Mouse (Mus musculus) lung, embryonic 14.5 days (tissue): Measurements from ENCODE around the gene Acat3. TPM values are rescaled to one million over a fixed set of nuclear protein-coding genes. Genes with fewer than 3 reads are reported as not detected.
A peak's percentile ranks its signal among the peaks of the same experiment; 100 is the strongest.
"Not testable (repeated sequence)": the region's sequence is repeated elsewhere in the genome, so short reads cannot be mapped to it uniquely, and the experiment has no call there.

Experiments used
- ATAC-seq: fragments of 200-750 bp; cut with Nextera tagmentation; 2 replicates; pipeline ENCODE4 v1.8.0; 2017; ENCODE audit warnings: mild to moderate bottlenecking, moderate TSS enrichment, moderate library complexity; ENCODE audit not compliant: insufficient read depth
- DNase-seq: peaks from one replicate; pipeline ENCODE4 v3.0.0-alpha.2; 2015
- H3K27ac ChIP-seq: fragments of 300-500 bp; sonication (generic); 2 replicates; pipeline ENCODE4 v1.5.1; 2014; ENCODE audit warnings: low read depth, mild to moderate bottlenecking, moderate library complexity
- H3K27me3 ChIP-seq: fragments of 300-500 bp; sonication (generic); 2 replicates; pipeline ENCODE4 v1.6.1; 2014; ENCODE audit warnings: low read length, control low read depth; ENCODE audit not compliant: insufficient read depth
- H3K36me3 ChIP-seq: fragments of 300-500 bp; sonication (generic); 2 replicates; pipeline ENCODE4 v1.6.1; 2014; ENCODE audit warnings: control low read depth; ENCODE audit not compliant: insufficient read depth
- H3K4me1 ChIP-seq: fragments of 300-500 bp; sonication (generic); 2 replicates; pipeline ENCODE4 v1.6.1; 2014; ENCODE audit warnings: antibody characterized with exemption, control low read depth; ENCODE audit not compliant: insufficient read depth
- H3K4me2 ChIP-seq: fragments of 300-500 bp; sonication (generic); 2 replicates; pipeline ENCODE4 v1.6.1; 2014; ENCODE audit warnings: mild to moderate bottlenecking
- H3K4me3 ChIP-seq: fragments of 300-500 bp; sonication (generic); 2 replicates; pipeline ENCODE4 v1.5.1; 2014; ENCODE audit warnings: low read depth, low read length
- H3K9ac ChIP-seq: fragments of 300-500 bp; sonication (generic); 2 replicates; pipeline ENCODE4 v1.6.1; 2014
- H3K9me3 ChIP-seq: fragments of 300-500 bp; sonication (generic); 2 replicates; pipeline ENCODE4 v1.6.1; 2016; ENCODE audit warnings: low read depth, low read length, control low read depth
- CTCF ChIP-seq: IDR thresholded peaks from 2 replicates; pipeline ENCODE4 v1.5.1; 2016; ENCODE audit warnings: antibody characterized with exemption, low read depth
- whole genome bisulfite sequencing: fragments of 180-500 bp; shearing (Covaris S2); extraction: QIAGEN DNeasy Blood & Tissue Kit; methylation state at CpG from one replicate; pipeline ENCODE4 v1.1.7; 2014; 5-methylcytosine and 5-hydroxymethylcytosine counted together
- polyA plus RNA-seq: library from polyadenylated mRNA; unstranded; fragments of >200 nt; fragmentation: Nextera tagmentation; extraction: Ambion mirVana; gene quantifications from 2 replicates; pipeline ENCODE4 v1.2.1, GENCODE M21; 2014

Acat3 gene
- polyA plus RNA-seq, 1 experiment from 2014 or later, result 0.67 TPM

- ATAC-seq (peak; percentile 99), DNase-seq (peak; percentile 95)
- WGBS, result under 1% methylated on average over 41 of the region's 42 CpGs
- Histone ChIP-seq H3K9ac (peak within 1 kb of the TSS; percentile 46), H3K4me2 (peak within 1 kb of the TSS; percentile 76), H3K27me3 (no peaks in the 10 kb centered on the region), H3K27ac (peak within 1 kb of the TSS; percentile 77), H3K36me3 (peaks cover 17% of the 10 kb centered on the region), H3K4me3 (peak within 1 kb of the TSS; percentile 66), H3K9me3 (no peaks in the 10 kb centered on the region), H3K4me1 (no peaks in the 10 kb centered on the region)
- no peak for TF ChIP-seq CTCF
Observed at GRCm38 (mm10) chr17:12960331-12960873, 20.0 kb upstream of the Acat3 start, which contains the start of gene Acat2. Gene Acat2 (minus strand): TSS chr17:12960747.

DNA sequence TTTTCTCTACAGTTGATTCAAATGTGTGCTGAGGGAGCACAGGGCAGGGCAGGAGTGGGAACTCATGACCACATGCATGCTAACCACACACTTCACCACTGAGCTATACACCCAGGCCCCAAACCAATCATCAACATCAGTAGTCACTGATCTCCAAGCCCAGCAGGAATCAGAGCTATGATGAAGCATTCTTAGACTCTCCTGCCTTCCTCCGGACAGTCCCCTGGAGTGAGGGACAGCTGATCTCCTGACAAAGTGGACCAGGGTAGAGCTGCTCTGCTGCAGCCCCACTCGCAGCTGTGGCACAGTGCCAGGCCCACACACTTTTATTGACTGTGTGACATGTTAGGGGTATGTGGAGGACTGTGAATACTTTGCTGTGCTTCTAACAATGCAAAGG, 19.0 kb upstream of the Acat3 start:
- WGBS, result 0% methylated on average over 1 of the region's 2 CpGs
- not testable (repeated sequence) for H3K27me3 ChIP-seq, H3K4me1 ChIP-seq, DNase-seq, H3K4me3 ChIP-seq, H3K9ac ChIP-seq, H3K9me3 ChIP-seq, ATAC-seq, H3K27ac ChIP-seq
- Histone ChIP-seq H3K36me3 (peaks cover 17% of the 10 kb centered on the region), H3K4me2 (peak overlapping the region; percentile 44; the same call in 1 of the 2 replicates)

DNA sequence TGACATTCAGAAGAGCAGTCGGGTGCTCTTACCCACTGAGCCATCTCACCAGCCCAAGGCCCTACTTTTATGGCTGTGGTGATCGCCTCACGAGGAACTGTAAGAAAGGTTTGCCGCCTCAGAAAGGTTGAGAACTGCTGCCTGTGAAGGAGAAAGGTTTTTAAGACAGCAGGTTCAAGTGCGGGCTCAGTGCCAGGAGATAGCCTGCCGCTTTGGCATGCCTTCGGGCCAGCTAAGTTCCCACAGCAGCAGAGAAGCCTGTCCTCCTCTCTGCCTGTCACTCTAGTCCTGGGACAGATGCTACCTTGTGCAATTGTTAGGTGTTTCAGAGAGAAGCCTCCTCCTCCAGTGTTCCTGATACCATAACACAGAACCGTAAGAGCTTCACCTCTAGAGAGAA, 16.3 kb upstream of the Acat3 start:
- Histone ChIP-seq H3K27me3 (no peaks in the 10 kb centered on the region), H3K4me3 (no peak overlapping the region), H3K9me3 (no peaks in the 10 kb centered on the region), H3K27ac (no peak overlapping the region), H3K36me3 (peaks cover 31% of the 10 kb centered on the region), H3K4me2 (no peak overlapping the region), H3K9ac (no peak overlapping the region), H3K4me1 (no peaks in the 10 kb centered on the region)
- ATAC-seq, result no peak
- no peak for TF ChIP-seq CTCF
- 92% methylated on average over 8 of the region's 8 CpGs for WGBS
- DNase-seq, result no peak

DNA sequence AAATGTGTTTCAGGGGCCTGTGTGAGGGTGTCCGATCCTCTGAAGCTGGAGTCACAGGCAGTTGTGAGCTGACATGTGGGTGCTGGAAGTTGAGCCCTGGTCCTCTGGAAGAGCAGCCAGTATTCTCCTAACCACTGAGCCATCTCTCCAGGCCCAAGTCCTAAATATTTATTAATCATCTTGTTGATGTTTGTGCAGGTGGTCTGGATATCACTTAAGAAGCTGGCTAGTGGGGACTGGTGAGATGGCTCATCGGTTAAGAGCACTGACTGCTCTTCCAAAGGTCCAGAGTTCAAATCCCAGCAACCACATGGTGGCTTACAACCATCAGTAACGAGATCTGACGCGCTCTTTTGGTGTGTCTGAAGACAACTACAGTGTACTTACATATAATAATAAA, 9.3 kb upstream of the Acat3 start:
- no peak overlapping the region for H3K9ac ChIP-seq
- WGBS, result 84% methylated on average over 5 of the region's 5 CpGs
- ATAC-seq, result no peak
- no peaks in the 10 kb centered on the region for H3K27me3 ChIP-seq
- H3K27ac ChIP-seq, result no peak overlapping the region
- H3K4me1 ChIP-seq, result no peaks in the 10 kb centered on the region
- no peaks in the 10 kb centered on the region for H3K9me3 ChIP-seq
- no peak for TF ChIP-seq CTCF
- H3K36me3 ChIP-seq, result peaks cover 63% of the 10 kb centered on the region
- DNase-seq, result no peak
- H3K4me2 ChIP-seq, result no peak overlapping the region
- no peak overlapping the region for H3K4me3 ChIP-seq

DNA sequence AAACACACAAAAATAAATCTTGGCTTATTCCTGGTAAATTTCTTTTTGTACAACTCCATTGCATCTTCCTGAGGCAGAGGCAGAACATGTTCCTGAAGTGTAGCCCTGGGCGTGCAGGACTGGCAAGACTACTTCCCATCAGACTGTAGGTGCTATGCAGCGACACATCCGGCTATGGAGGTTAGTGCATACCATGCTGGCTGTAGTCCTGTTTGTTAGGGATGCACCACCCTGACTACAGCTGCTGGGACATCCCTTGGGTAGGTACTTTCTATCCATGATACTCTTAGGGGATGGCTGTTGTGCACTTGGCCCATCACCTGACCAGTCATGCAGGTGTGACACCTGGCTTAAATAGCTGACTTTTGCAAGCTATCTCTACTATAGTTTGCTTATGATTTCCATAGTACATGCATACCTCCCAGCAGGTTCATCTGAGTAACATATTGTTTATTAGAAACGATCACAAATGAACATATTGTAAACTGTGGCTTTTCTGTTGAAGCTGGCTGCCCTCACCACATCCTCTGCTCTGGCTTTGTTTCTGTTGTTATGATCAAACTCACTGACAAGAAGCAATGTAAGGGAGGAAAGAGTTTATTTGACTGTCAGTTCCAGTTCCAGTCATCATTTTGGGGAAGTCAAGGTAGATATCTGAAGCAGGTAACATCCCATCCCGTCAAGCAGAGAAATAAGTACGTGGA, 2.2 kb upstream of the Acat3 start:
- H3K36me3 ChIP-seq, result peaks cover 40% of the 10 kb centered on the region
- H3K4me1 ChIP-seq, result 0 out of 2 replicates have a peak, but pooled peaks cover 3% of the 10 kb centered on the region
- H3K27ac ChIP-seq, result no peak overlapping the region
- H3K9me3 ChIP-seq, result no peaks in the 10 kb centered on the region
- WGBS, result 82% methylated on average over 6 of the region's 6 CpGs
- DNase-seq (no peak), ATAC-seq (no peak)
- H3K4me3 ChIP-seq, result no peak overlapping the region
- no peaks in the 10 kb centered on the region for H3K27me3 ChIP-seq
- no peak for TF ChIP-seq CTCF
- H3K9ac ChIP-seq, result no peak overlapping the region
- H3K4me2 ChIP-seq, result no peak overlapping the region

DNA sequence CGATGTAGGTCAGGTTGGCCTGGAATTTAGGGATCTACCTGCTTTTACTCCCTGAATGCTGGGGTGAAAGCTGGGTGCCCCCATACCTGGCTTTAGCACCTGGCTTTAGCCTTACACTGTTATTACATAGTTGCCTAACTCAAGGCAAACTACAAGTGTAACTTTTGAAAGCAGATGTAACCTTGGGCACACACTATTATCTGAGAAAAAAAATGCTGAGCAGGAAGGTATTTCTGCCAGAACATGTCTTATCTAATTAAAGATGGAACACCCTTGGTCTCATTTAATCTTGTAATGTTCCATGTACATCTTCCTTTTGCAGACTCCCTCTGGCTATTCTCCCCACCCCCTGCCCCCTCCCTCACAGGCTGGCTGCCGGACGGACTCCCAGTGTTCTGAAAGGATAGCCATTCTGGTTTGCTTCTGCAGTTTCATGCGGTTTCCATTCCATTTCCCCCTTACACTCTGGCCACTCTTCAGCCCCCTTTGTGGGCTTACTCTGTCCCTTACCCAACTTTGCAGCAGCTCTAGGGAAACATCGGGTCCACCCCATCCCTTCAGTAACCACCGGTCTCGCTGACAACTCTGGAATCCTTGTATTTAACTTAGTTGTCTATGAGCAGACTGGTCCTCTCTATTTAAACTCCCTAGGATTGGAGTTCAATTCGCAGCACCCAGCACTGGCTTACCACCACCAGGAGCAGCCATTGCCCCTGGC, 1.3 kb upstream of the Acat3 start:
- no peak overlapping the region for H3K4me3 ChIP-seq
- H3K27me3 ChIP-seq, result no peaks in the 10 kb centered on the region
- TF ChIP-seq CTCF, result no peak
- H3K4me1 ChIP-seq, result 0 out of 2 replicates have a peak, but pooled peaks cover 3% of the 10 kb centered on the region
- H3K4me2 ChIP-seq, result no peak overlapping the region
- no peak overlapping the region for H3K9ac ChIP-seq
- H3K36me3 ChIP-seq, result peaks cover 38% of the 10 kb centered on the region
- 72% methylated on average over 8 of the region's 8 CpGs for WGBS
- H3K9me3 ChIP-seq, result no peaks in the 10 kb centered on the region
- ATAC-seq (no peak), DNase-seq (no peak)
- no peak overlapping the region for H3K27ac ChIP-seq

- not testable (repeated sequence) for H3K9ac ChIP-seq, DNase-seq, H3K9me3 ChIP-seq, H3K27me3 ChIP-seq, H3K4me1 ChIP-seq, H3K27ac ChIP-seq
- ATAC-seq, result peak; percentile 42; the same call in 1 of the 2 replicates
- 43% methylated on average over 2 of the region's 12 CpGs for whole genome bisulfite sequencing
- Histone ChIP-seq H3K4me2 (peak overlapping the region; percentile 57), H3K36me3 (peaks cover 20% of the 10 kb centered on the region), H3K4me3 (peak overlapping the region; percentile 17; the same call in 1 of the 2 replicates)
Observed at GRCm38 (mm10) chr17:12939377-12940148, 837 bp downstream of the Acat3 start.
